Mouse (Mus musculus): ENCODE data around the gene Hnrnpl. TPM values are rescaled to one million over a fixed set of nuclear protein-coding genes. Genes with fewer than 3 reads are reported as not detected.

Gene Hnrnpl
- total RNA-seq, 2 experiments from 2014 or later, result 327 to 346 TPM

DNA sequence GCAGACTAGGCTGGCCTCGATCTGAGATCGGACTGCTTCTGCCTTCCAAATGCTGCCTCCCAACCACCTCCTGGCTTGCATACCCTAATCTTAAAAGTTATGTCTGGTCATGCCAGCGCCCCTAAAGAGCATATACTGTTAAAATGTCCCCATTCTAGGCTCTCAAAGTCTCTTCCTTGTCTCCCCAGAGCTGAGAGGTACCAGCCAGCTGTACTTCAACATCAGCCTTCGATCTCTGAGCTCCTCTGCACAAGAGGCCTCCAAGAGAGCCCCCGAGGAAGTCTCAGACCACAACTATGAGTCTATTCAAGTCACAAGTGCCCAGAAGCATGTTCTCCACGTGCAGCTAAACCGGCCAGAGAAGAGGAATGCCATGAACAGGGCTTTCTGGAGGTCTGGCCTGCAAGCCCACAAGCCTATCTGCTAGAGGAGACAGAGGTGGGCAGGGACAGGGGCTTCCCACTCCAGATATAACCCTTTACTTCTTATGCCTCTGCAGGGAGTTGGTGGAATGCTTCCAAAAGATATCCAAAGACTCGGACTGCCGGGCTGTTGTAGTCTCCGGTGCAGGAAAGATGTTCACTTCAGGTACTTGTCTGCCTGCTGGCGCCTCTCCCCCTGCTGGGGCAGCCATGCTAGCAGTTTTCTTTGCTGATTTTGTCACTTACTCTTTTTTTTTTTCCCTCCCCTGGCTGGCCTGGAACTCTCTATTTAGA is 17.5 kb downstream of the Hnrnpl start:
- DNase-seq (ENCODE audit: low spot score in 2 of 2), result no peak

DNA sequence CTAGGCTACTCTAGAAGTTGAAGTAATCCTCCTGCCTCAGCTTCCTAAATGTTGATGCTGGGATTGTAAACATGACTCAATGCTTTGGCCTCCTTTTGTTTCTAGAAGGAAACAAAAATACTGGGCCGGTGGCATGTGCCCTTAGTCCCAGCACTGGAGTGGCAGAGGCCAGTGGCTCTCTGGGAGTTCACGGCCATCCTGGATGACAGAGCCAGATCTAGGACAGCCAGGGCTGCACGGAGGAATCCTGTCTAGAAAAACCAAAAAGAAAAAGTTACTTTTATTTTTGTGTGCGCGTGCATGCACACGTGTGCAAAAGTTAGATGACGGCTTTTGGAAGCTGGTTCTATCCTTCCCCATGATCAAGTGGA is 18.0 kb downstream of the Hnrnpl start:
- no peak for DNase-seq (ENCODE audit: low spot score in 2 of 2)

DNA sequence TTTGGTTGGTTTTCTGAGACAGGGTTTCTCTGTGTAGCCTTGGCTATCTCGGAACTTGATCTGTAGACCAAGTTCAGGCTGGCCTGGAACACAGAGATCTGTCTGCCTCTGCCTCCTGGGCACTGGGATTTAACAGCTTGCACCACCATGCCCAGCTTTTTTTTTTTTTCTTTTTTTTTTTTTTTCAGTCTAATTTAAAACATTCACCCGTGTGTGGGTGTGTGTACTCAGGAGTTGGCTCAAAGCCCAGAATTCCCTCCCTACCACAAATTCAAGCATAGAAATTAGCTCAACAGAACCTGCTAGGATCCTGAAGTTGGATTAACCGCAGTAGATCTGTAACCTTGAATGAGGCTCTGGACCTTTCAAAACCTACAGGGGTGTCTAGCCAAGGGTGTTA is 19.0 kb downstream of the Hnrnpl start:
- DNase-seq (ENCODE audit: low spot score in 2 of 2), result no peak

DNA sequence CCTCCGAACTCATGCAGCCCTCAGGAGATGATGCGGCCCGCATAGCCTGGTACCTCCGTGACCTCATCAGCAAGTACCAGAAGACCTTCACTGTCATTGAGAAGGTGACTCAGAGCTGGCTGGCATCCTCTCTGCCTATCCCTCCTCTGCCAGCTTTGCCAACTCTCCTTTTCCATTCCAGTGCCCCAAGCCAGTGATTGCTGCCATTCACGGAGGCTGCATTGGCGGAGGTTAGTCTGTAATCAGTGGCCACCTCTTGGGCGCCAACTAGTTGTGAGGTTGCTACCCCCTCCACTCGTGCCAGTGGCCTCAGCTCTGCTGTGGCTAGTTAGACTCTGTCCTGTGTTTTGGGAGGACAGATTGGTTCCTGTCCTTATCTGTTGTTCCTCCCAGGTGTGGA is 21.5 kb downstream of the Hnrnpl start:
- no peak for DNase-seq (ENCODE audit: low spot score in 2 of 2)

DNA sequence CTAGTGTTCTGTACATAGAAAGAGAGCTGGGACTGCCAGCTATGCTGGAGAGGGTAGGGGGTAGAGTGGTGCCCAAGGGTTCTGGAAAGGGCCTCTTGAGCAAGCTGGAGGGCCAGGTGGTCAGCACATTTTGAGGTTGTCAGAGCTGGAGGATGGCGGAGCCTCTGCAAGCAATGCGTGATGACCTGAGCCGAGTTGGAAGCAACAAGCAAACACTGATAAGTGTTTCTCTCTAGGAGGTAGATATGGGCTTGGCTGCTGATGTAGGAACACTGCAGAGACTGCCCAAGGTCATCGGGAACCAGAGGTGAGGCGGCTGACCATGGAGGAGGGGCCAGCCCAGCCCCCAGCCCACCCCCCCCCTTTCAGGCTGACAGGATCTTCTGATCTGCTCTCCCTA is 22.6 kb downstream of the Hnrnpl start:
- peak in 1 of 2 experiments; percentile 15 for DNase-seq (ENCODE audit: low spot score in 2 of 2)

DNA sequence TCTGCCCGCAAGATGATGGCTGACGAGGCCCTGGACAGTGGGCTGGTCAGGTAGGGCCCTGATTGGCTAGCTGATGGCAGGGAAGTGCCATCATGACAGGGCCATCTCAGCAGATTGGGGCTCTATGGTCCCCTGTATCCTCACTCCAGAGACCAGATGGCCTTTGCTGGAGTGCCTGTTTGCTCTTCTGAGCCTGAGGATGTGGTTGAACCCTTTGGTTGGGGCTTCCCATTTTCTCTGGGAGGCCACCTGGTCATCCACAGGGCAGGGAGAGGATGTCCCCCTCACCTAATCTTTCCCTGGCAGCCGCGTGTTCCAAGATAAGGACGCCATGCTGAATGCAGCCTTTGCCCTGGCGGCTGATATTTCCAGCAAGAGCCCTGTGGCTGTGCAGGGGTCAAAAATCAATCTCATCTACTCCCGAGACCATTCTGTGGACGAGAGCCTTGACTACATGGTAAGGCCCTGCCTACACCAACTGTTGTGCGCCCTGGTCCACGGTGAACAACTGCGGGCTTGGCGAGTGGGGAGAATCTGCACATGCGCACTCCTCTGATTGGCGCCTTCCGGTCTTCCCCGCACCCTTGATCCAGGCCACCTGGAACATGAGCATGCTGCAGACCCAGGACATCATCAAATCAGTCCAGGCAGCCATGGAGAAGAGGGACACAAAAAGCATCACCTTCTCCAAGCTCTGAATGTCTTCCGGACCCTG is 23.2 kb downstream of the Hnrnpl start:
- peak in 1 of 2 experiments; percentile 17 for DNase-seq (ENCODE audit: low spot score in 2 of 2)

DNA sequence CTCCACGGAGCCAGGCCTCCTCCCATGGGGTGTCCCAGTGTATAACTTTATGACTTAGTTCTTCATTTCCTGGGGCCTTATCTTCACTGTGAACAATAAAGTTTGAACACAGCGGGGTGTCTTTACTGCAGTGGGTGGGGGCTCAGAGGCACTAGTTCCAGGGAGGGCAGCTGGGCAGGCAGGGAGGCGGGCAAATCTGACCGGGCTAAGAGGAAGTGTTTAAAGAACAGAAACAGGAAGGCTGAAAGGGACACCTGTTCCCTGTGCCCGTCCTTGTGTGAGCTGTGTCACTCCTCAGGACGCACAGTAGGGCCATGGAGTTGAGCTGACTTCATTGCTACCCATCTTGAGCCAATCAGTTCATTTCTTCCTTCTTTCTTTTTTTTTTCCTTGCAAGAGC is 23.8 kb downstream of the Hnrnpl start:
- DNase-seq (ENCODE audit: low spot score in 2 of 2), result peak in 1 of 2 experiments; percentile 19

DNA sequence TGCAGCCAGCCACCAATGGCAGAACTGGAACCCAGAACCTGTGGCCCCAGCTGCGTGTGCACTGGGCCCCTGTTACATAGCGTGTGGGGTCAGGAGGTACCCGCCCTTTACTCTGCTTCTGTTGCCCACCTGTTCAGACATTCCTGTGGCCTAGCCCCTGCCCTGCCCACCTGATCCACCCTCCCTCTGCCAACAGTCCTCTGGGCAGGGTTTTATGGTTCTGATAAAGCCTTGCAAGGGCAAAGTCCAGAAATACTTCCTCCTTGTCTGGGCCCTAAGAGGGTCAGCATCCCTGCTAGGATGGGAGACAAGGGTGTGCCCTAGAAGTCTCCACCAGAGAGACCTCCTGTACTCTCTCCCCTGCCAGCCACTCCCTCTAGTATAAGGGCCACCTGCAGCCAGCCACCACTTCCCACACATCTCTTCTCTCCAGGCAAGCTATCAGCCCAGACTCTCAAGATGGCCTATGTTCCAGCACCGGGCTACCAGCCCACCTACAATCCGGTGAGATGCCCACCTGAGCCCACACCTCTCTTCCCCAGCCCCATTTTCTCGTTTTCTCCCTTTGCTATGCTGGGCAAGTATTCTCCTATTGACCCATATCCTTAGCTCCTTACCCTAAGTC is 25.5 kb downstream of the Hnrnpl start, which contains the start of gene Lgals4:
Gene Lgals4, plus strand, starts transcription at position 132 of the 625 bp plus-strand sequence.
- DNase-seq (ENCODE audit: low spot score in 2 of 2), result no peak

DNA sequence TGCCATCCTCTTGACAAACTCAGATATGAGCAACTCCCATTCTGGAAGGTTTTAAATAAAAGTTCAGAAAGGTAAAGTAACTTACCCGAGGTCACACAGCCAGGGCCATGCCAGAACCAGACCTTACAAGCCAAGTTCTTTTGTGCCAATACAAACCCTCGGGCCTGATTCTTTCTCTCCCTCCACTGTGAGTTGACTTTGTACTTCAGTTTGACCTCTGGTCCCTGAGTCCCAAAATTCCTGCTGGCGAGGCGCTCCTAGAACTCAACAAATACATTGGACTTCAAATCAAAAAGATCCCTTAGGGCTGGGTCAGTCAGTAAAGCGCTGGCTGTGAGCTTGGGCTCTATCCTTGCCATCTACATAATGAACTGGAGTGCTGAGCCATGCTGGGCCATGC is 28.6 kb downstream of the Hnrnpl start:
- no peak for DNase-seq (ENCODE audit: low spot score in 2 of 2)

DNA sequence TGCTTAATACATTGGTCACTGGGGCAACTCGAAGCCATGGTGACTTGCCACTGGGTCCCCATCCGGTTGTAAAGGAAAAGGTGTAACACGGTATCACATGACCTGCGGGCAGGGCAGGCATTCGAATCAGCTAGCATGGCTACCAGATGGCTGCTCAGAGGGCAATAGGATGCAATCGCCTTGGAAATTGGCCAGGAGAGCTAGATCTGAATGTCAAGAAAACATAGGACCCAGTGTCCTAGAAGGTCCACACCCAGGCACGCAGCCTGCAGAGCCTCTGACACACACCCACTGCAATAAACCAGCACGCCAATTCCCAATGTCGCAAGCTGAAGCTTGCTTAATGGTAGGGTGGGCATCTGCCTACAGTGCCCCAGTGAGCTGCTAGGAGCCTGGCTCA is 30.0 kb downstream of the Hnrnpl start:
- no peak for DNase-seq (ENCODE audit: low spot score in 2 of 2)

DNA sequence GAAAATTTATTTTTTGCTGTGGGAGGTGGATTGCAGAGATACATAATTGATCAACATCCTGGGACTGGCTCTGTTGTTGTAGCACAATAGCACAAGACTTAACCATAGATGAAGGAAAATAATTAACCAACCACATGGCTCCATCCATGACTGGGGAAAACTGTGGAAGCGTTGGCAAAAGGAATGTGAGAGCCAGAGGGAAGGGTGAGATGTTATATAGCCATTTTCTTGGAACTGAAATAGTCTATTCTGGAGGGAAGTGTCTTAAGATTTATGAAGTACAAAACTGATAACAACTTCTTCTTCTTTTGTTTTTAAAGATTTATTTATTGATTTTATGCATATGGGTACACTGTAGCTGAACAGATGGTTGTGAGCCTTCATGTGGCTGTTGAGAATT is 38.9 kb downstream of the Hnrnpl start:
- DNase-seq (ENCODE audit: low spot score in 2 of 2), result no peak

DNA sequence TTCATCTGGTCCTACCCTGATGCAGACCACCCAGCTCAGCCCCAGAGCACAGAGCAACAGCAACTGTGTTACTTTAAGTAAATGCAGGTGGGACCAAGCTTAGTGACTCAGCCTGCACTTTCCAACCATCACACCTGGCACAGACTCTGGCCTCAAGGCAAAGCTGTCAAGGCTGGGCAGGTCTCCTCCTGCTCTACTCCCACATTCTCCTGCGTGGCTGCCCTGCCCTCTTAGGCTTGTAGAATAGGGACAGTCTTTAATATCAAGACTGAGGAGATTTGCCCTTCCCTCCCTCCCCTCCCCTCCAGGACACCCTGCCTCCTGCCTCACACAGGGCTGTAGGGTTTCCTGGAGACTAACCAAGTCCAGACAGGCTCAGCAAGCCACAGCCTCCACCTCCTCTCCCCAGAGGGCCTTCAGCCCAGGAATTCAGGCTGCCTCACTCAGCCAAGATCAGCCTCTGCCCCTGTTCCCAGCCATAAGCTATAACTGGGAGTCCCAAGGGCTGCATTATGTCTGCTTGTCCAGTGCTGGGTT is 41.4 kb downstream of the Hnrnpl start:
- no peak for DNase-seq (ENCODE audit: low spot score in 2 of 2)

DNA sequence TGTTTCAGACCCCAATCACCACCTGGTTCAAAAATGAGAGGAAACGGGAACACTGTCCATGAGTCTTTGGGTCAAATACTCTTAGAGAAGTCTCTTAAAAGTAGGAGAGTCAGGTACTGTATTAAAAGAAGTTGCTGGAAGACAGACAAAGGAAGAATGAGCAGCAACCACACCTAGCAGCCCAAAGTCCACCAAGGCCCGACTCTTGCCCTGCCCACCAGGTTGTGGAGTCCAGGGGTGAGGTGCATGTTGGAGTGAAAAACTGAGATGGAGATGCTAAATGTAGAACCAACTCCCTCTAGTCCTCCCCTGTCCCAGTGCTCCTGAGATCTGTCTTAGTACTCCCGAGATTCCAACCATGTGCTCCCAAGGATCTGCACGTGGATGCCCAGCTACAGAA is 42.3 kb downstream of the Hnrnpl start:
- no peak for DNase-seq (ENCODE audit: low spot score in 2 of 2)

DNA sequence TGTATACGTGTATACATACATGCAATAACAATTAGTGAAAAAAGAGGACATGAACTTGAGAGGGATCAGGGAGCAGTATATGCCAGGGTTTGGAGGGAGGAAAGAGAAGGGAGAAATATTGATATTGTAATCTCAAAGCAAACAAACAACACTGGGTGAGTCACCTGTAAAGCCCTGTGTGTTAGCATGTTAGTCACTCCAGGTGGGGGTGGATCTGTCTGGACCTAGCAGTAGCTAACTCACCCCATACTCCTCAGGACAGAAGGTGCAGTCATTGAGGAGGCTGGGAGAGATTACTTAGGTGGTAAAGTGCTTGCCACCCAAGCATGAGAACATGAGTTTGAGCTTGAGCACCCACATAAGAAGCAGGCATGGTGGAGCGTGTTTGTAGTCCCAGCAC is 51.6 kb downstream of the Hnrnpl start:
- no peak for DNase-seq (ENCODE audit: low spot score in 2 of 2)

DNA sequence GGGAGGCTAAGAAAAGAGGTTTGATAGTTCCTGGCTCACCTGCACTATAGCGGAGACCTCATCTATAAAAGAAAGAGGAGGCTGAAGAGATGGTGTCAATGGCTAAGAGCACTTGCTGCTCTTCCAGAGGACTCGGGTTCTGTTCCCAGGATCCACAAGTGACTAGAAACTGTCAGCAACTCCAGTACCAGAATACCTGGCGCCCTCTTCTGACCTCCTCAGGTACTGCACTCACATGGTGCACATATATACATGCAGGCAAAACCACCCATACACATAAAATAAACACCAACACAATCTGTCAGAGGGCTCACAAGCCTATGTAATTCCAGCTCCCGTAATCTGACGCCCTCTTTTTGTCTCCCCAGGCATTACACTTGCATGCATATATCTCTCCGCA is 52.6 kb downstream of the Hnrnpl start:
- no peak for DNase-seq (ENCODE audit: low spot score in 2 of 2)

DNA sequence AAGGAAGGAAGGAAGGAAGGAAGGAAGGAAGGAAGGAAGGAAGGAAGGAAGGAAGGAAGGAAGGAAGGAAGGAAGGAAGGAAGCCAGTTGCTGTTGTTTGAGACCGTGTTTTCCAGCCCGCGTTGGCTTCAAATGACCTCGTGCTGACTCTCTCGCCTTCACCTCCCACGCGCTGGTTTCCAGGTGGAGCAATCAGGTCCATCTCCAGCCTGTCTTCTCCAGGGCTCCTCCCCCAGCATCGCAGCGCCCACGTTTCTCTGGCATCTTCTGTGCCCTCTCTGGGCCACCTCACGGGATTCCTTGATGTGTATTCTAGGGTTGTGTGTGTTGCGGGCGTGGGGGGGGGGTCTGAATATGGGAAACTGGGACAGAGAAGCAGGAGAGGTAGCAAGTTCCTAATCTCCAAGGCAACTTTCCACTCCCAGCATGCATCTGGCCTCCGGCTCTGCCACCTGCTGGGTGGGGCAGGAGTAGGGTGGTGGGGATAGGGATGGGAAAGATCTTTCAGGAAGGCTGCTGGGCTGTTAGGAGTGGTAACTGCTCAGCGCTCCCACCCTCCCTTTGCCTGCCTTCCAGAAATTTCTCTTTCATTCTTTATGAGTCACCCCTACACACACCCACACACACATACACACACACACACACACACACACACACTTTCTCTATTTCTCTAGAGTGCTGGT is 54.6 kb downstream of the Hnrnpl start:
- no peak for DNase-seq (ENCODE audit: low spot score in 2 of 2)

DNA sequence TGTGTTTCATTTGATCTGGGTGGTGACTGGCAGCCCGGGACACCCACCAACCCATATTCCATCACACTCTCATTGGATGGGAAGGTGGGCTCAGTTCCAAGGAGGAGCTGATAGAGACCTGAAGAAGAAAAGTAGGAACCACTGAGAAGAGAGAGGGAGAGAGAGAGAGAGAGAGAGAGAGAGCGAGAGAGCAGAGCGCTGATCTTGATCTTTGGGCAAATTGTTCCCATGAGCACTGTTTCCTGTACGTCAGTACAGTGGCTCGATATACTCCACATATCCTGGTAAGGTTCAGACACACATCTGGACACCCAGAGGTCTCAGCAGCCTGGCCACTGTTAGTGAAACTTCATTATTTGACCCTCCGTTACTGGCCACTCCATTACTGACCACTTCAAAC is 55.2 kb downstream of the Hnrnpl start, which contains the start of gene Lgals7:
Gene Lgals7, plus strand, starts transcription at position 314 of the 400 bp plus-strand sequence.
- DNase-seq (ENCODE audit: low spot score in 2 of 2), result no peak

DNA sequence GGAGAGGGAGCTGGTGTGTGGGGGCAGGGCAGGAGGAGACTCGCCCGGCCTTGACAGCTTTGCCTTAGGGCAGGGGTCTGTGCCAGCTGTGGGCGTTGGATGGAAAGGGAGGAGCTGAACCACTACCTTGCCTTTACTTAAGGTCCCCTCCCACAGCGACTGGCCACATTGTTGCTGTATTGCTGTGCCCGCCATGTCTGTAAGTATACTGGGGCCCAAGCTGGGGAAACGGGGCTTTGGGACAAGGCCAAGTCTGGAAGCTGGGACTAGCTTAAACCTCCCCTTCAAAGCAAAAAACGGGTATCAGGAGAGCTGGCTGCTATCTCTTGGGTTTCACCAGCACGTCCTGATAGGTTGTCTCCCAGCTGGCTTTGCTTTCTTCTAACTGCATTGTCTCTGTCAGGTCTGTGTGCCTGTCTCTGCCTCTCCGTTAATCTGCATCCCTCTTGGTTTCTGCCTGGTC is 56.0 kb downstream of the Hnrnpl start:
- no peak for DNase-seq (ENCODE audit: low spot score in 2 of 2)

DNA sequence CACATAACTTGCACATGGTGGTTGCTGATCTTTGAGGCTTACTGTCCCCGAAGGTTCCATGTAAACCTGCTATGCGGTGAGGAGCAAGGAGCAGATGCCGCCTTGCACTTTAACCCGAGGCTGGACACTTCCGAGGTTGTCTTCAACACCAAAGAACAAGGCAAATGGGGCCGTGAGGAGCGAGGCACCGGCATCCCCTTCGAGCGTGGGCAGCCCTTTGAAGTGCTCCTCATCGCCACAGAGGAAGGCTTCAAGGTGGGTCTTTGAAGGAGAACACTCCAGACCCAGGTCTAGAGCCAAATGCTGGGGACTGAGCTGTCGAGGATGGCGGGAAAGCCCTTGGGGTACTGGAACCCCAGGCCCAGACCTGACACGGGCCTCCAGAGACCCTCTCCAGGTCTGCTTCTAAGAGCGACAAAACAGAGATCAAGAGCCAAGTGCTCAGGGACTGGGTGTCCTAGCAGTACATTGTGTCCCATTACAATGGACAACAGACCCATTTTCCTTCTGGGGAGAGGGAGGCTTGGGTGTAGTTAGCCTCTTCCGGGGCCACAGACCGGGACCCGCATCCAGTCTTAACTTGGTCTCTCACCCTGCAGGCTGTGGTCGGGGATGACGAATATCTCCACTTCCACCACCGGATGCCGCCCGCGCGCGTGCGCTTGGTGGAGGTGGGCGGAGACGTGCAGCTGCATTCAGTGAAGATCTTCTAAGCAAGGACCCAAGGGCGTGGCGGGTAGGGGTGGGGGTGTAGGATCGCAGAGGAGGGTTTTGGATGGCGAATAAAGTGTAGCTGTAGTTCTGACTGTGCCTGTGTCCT is 57.4 kb downstream of the Hnrnpl start:
- DNase-seq (ENCODE audit: low spot score in 2 of 2), result peak; percentile 70 to 78

DNA sequence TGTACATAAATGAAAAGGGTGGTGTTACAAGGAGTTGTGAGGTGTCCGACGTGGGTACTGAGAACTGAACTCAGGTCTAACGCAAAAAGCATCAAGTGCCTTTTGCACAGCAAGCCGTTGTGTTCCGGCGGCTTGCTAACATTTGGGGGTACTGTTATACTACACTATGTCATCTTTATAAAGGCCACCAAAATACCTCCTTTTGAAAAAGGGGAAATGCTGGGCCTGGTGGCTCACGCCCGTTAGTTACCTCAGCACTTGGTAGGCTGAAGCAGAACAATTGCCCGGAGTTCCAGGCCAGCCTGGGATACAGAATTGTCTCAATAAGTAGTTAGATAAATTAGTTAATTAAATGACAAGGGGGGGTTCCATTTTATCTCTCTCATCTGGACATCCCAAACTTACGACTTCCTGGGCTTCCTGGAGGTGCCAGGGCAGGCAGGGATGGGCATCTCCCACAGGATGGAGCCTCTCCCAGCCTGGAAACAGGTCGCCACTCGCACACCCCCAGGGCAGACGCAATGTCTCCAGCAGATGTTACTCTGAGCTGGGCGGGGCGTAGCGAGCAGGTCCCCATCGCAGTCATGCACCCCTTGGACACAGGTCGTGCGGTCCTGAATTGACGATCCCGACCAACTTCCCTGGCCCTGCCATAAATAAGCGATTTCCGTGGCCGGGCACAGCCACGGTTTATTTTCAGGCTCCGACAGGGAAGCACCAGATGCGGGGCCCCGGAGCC is 58.6 kb downstream of the Hnrnpl start:
- no peak for DNase-seq (ENCODE audit: low spot score in 2 of 2)

All from adrenal gland, adult 18-20 months (tissue).